Mouse (Mus musculus): ENCODE data around the gene Gm5414. TPM values are rescaled to one million over a fixed set of nuclear protein-coding genes. Genes with fewer than 3 reads are reported as not detected.

The Gm5414 gene
- not detected in 2 replicates for polyA plus RNA-seq (2012; ENCODE audit: low replicate concordance)

GRCm38 (mm10) chr15:101627884-101628283 lies at the start of gene Gm5414:
Gene Gm5414 (minus strand): TSS chr15:101628188.

GRCm38 (mm10) chr15:101647280-101647679 lies 19.3 kb upstream of the Gm5414 start, which contains the start of gene Gm5478:
Gene Gm5478 (minus strand): TSS chr15:101647380.

Other genes starting within 250 kb of the Gm5414 start
- 0.35 and 0.40 TPM in 2 replicates for gene Krt7, start 217.1 kb downstream of the Gm5414 start, polyA plus RNA-seq (2012; ENCODE audit: low replicate concordance)
- gene Krt87, start 189.4 kb downstream of the Gm5414 start, polyA plus RNA-seq (2012; ENCODE audit: low replicate concordance), result not detected in 2 replicates
- not detected in 2 replicates for gene Krt88, start 180.4 kb downstream of the Gm5414 start, polyA plus RNA-seq (2012; ENCODE audit: low replicate concordance)
- gene Krt81, start 164.4 kb downstream of the Gm5414 start, polyA plus RNA-seq (2012; ENCODE audit: low replicate concordance), result not detected in 2 replicates
- gene Krt86, start 154.7 kb downstream of the Gm5414 start, polyA plus RNA-seq (2012; ENCODE audit: low replicate concordance), result not detected in 2 replicates
- 0.23 TPM in 1 of 2 replicates, not detected in the other for gene Krt83, start 136.7 kb downstream of the Gm5414 start, polyA plus RNA-seq (2012; ENCODE audit: low replicate concordance)
- gene Gm49425, start 110.9 kb downstream of the Gm5414 start, polyA plus RNA-seq (2012; ENCODE audit: low replicate concordance), result not detected in 2 replicates
- gene Krt84, start 95.4 kb downstream of the Gm5414 start, polyA plus RNA-seq (2012; ENCODE audit: low replicate concordance), result not detected in 2 replicates
- gene Krt82, start 77.5 kb downstream of the Gm5414 start, polyA plus RNA-seq (2012; ENCODE audit: low replicate concordance), result not detected in 2 replicates
- not detected in 2 replicates for gene Krt90, start 65.2 kb downstream of the Gm5414 start, polyA plus RNA-seq (2012; ENCODE audit: low replicate concordance)
- gene Krt75, start 54.3 kb downstream of the Gm5414 start, polyA plus RNA-seq (2012; ENCODE audit: low replicate concordance), result not detected in 2 replicates
- gene Gm5478, start 19.2 kb upstream of the Gm5414 start, polyA plus RNA-seq (2012; ENCODE audit: low replicate concordance), result not detected in 2 replicates
- not detected in 2 replicates for gene Krt6b, start 52.1 kb upstream of the Gm5414 start, polyA plus RNA-seq (2012; ENCODE audit: low replicate concordance)
- not detected in 2 replicates for gene Krt6a, start 66.1 kb upstream of the Gm5414 start, polyA plus RNA-seq (2012; ENCODE audit: low replicate concordance)
- gene Krt5, start 84.7 kb upstream of the Gm5414 start, polyA plus RNA-seq (2012; ENCODE audit: low replicate concordance), result not detected in 2 replicates
- gene Krt71, start 114.9 kb upstream of the Gm5414 start, polyA plus RNA-seq (2012; ENCODE audit: low replicate concordance), result not detected in 2 replicates
- gene Krt72, start 158.3 kb upstream of the Gm5414 start, polyA plus RNA-seq (2012; ENCODE audit: low replicate concordance), result not detected in 2 replicates
- not detected in 2 replicates for gene Krt73, start 174.2 kb upstream of the Gm5414 start, polyA plus RNA-seq (2012; ENCODE audit: low replicate concordance)
- gene Krt2, start 190.0 kb upstream of the Gm5414 start, polyA plus RNA-seq (2012; ENCODE audit: low replicate concordance), result not detected in 2 replicates
- not detected in 2 replicates for gene Krt1, start 222.6 kb upstream of the Gm5414 start, polyA plus RNA-seq (2012; ENCODE audit: low replicate concordance)
- gene Krt77, start 241.5 kb upstream of the Gm5414 start, polyA plus RNA-seq (2012; ENCODE audit: low replicate concordance), result not detected in 2 replicates

Measured in leukemia stem cell, adult 10-12 weeks (primary cell).